Mouse (Mus musculus) adrenal gland, adult 2 months (tissue): ENCODE measurements around the gene Actn2. TPM values are rescaled to one million over a fixed set of nuclear protein-coding genes. Genes with fewer than 3 reads are reported as not detected.

Experiments
- DNase-seq: peaks from one replicate; pipeline ENCODE4 v3.0.0; 2021
- long read RNA-seq: library from polyadenylated mRNA; stranded (forward); transcript quantifications from one replicate; pipeline ENCODE4 v2.0.0, GENCODE M21; 2021
- polyA plus RNA-seq: library from polyadenylated mRNA; depleted of rRNA; stranded (reverse); fragments of >200 nt; gene quantifications from 2 replicates; pipeline ENCODE4 v1.2.3, GENCODE M21; 2012; rRNA removed
- total RNA-seq, 2 experiments: library from RNA; stranded (reverse); gene quantifications; 2 replicates each; pipeline ENCODE4 v1.2.3; 2021

Actn2 gene
- total RNA-seq (under 1 TPM; 0.35 to 0.97 TPM), polyA plus RNA-seq (0.28 and 0.31 TPM in 2 replicates)
- long read RNA-seq, partial matches to known transcripts, result 1 of 2 reads
- long read RNA-seq, other reads (novel, unspliced or antisense), result 1 of 2 reads

DNA sequence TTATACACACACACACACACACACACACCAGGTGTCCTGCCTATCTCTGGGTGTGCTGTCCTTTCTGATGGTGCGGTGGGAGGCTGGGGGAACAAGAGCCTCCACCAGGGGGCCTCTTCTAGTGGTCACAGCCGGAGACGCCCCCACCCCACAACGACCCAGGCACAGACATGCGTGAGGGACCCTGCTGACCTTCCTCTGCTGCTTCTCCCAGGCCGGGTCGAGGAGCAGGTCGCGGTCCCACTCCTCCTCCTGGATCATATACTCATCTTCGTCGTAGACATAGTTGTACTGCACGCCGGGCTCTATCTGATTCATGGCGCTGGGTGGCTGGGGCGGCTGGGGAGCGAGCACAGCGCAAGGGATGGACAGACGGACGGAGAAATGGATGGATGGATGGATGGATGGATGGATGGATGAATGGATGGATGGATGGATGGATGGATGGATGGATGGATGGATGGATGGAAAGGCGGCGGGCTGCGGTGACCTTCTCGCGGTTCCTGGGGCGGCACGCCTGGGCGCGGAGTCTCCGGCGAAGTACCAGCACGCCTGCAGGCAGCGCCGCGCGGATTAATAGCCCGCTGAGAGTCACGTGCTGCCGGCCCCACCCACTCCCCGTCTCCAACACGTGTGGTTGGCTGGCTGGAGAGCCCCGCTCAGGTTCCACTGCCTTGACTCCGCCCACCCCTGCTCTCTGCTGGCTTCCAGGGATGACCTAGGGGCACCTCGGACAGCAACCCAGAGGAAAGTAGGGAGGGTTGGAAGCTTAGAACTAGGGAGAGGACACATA is at the start of gene Actn2:
Gene Actn2 (minus strand): TSS at position 578 of the 793 bp plus-strand sequence.
- peak; percentile 88 for DNase-seq

DNA sequence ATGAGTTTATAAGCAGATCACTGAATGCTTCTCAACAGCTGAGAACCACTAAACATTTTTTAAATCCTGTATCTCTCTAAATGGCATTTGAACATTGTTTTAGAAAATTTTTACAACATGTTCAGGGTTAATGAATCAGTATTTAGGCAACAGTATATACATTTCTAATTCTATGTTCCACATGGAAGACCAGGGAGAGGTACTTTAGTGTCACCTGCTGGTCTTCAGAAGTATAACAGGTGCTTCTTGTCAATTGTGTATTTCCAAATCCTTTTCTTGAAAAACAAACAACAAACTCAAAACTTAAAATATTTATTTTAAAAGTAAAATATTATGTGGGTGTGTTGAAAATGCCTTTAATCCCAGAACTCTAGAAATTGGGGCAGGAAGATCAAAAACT is 45.7 kb upstream of the Actn2 start:
- DNase-seq, result no peak

DNA sequence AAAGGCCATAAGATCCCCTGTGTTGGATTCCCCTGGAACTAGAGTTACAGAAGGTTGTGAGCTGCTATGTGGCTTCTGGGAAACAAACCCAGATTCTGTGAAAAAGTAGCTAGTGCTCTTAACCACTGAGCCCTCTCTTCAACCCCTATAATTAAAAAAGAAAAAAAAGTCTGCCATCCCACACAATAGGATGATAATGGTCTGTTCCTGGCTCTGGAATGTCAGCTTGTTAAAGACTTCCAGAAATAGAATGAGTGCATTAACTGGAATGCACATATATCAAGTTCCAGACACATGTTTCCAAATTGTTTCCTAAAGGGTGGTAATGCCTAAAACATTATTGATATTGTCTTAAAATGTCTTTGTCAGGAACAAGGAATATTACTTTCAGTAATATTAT is 44.2 kb upstream of the Actn2 start:
- no peak for DNase-seq

DNA sequence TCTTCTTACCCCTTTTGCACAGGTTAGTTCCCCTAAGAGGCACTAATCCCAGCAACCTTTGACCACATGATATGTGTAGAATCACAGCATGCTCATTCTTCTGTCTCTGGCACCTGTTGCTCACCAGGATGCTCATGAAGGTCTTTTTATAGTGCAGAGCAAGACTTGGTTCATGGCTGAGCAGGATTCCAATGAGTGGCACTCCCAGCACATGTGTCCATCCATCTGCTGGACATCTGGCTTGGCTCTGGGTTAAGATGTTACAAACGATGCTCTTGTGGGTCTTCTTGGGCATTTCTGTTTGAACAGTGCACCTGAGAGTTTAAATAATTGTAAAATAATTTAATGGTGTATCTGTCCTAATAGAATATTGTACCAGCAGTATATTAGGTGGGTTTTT is 36.2 kb upstream of the Actn2 start:
- no peak for DNase-seq

- DNase-seq, result no peak
Observed at GRCm38 (mm10) chr13:12372755-12373154, 32.2 kb upstream of the Actn2 start.

GRCm38 (mm10) chr13:12369930-12370329 is 29.4 kb upstream of the Actn2 start:
- DNase-seq, result no peak

DNA sequence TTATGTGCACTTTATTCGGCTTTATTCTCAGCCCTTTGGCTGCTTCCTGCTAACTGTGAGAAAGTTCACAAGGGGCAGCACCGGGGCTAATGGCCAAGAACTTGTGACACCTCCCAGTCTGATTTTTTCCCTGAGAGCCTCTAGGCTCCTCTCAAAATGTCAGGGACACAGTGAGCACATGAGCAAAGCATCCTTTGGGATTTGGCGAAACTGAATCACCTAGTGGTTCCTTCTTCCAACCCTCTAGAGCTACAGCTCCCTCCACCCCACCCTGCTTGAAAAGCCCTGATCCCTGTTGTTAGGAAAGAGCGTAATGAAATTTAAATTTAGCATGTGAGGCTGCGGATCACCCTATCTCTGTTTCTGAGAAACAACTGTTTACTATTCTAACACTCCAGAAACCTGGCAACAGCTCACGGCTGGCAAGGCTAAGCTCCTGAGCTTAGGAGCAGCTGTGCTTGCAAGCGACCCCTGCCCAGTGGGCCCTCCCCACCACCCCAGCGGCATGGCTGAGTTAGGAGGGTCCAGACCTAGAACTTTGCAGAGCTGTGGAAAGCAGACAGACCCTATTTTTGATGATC is 28.6 kb upstream of the Actn2 start:
- DNase-seq, result peak; percentile 79

- no peak for DNase-seq
Observed at GRCm38 (mm10) chr13:12361486-12361885, 20.9 kb upstream of the Actn2 start.

- DNase-seq, result peak; percentile 46
Observed at GRCm38 (mm10) chr13:12357554-12357953, 17.0 kb upstream of the Actn2 start.

- DNase-seq, result no peak
Observed at GRCm38 (mm10) chr13:12356184-12356583, 15.6 kb upstream of the Actn2 start.

GRCm38 (mm10) chr13:12349197-12349824 is 8.8 kb upstream of the Actn2 start:
- DNase-seq, result no peak

DNA sequence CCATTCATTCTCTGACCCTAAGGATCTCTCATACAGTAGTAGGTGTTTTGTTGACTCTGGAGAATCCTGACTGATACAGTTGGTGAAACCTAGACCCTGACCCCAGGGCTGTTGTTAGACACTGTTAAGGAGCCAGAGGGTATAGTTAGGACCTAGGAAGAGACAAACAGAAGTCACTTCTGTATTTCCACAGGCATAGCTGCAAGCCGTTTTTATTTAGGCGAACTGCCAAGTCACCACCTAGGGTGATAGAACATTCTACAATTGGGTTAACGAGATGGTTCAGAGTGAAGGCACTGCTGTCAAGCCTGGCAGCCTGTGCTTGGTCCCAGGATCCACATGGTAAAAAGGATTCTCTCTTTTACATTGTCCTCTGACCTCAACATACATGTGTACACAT is 6.3 kb upstream of the Actn2 start:
- no peak for DNase-seq

DNA sequence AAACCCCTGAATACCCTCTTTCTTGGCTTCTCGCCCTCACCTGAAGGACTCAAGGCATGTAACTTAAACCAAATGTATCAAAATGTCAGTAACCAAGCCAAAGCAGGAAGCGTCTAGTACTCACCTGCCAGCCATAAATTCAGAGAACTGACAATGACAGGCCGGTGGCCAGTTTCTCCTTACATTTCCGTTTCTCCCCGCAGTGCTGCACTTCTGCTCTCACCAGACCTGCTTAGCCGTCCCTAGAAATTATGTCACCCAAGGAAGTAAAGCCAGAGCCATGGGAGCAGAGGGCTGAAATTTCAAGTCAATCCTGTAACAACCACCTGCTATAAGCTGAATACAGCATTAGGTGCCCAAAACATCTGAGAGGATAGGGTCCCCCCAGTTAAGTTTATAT is 887 bp upstream of the Actn2 start:
- DNase-seq, result no peak

- DNase-seq, result no peak
Observed at GRCm38 (mm10) chr13:12339446-12339845, 1.1 kb downstream of the Actn2 start.

- no peak for DNase-seq
Observed at GRCm38 (mm10) chr13:12337752-12338151, 2.8 kb downstream of the Actn2 start.

- DNase-seq, result no peak
Observed at GRCm38 (mm10) chr13:12334016-12334415, 6.5 kb downstream of the Actn2 start.

DNA sequence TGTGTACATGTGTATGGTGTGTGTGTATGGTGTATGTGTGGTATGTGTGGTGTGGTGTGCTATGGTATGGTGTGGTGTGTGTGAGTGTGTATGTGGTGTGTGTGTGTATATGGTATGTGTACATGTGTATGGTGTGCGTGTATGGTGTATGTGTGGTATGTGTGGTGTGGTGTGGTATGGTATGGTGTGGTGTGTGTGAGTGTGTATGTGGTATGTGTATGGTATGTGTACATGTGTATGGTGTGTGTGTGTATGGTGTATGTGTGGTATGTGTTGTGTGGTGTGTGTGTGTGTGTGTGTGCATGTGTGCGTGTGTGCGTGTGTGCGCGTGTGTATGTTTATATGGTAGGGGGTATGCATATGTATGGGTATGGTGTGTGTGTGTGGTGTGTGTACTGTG is 9.0 kb downstream of the Actn2 start:
- DNase-seq, result no peak

- no peak for DNase-seq
Observed at GRCm38 (mm10) chr13:12328392-12328791, 12.2 kb downstream of the Actn2 start.

DNA sequence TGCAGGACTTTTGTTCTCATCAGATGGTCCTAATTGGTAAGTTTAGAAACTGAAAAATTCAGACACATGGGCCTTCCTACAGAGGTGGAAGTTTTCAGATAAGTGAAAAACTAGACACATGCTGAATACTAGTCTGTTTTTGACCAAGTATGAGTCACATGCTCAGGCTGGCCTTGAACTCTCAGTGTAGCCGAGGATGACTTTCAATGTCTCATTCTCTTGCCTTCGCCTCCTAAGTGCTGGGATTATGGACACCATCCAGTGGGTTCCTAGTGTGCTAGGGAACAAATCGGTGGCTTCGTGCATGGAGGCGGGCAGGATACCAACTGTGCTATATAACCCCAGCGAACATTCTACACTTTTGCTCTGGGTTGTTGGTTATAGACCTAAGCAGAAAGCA is 13.0 kb downstream of the Actn2 start:
- peak; percentile 74 for DNase-seq

DNA sequence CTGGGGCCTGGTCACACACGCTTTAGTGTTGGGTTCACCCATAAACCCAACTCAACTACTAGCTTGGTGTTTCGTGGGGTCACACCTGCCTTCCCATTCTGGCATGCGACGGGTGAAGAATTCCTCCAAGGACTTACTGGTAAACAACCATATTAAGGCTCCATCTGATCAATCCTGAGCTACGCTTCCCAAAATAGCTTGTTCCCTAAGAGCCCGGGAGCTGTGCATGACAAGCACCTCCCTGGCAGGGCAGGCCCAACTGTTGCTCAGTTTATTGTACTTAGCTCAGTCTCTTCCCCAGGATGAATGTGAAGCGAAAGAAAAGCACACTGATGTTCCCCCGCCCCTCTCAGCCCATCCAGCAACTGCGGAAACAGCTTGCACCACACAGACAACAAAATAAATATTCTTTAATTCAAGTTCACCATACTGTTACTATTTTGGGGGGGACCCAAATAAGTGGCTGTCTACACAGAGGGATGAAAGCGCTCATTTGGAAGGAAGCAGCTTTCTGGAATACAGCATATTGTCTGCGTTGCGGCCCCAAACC is 17.4 kb downstream of the Actn2 start:
- no peak for DNase-seq

GRCm38 (mm10) chr13:12320148-12320547 is 20.4 kb downstream of the Actn2 start:
- no peak for DNase-seq

DNA sequence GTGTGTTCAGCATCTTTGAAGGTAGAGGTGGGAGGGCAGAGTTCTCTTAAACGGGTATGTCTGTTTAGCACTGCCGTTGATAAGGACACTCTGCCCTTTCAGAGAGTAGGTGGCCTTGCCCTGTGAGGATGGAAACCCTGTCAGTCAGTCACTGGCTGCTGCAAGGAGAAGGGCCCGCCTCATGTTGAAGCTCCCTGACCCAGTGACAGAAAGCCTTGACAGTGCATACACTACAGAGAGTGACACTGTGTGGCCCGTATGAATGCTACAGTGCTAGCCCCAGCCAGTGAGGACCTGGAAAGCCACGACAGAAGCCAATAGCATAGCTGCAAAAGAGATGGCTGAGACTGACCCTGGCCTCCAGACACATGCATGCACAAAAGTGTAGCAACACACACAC is 22.5 kb downstream of the Actn2 start:
- peak; percentile 70 for DNase-seq
